ENCODE assay signal across 14 mouse cellular contexts in genomic region chr19:57817736-57818135, GRCm38 (mm10).
"Had no signal": no experiment of that assay in that cellular context is flagged by ENCODE, and none has a peak within 500 bp of the region (broad histone marks: within the 10 kb centered on the region; RNA-seq: fewer than 3 reads in every experiment).

No protein-coding gene starts in this region.

- H3K4me1 ChIP-seq: limb, embryonic 15.5 days; liver, embryonic 12.5 days; lung, embryonic 15.5 days; midbrain, embryonic 12.5 days had no signal

- H3K9ac ChIP-seq: limb, embryonic 15.5 days; liver, embryonic 12.5 days; lung, embryonic 15.5 days; midbrain, embryonic 12.5 days; neural tube, embryonic 15.5 days had no signal

- DNase-seq: kidney, adult 2 months; kidney, postnatal 36 days; left cerebral cortex, postnatal 4 days; lung, postnatal 14 days; right cerebral cortex, postnatal 4 days; spleen, adult 18-20 months; thymus, adult 18-20 months; thymus, postnatal 14 days had no signal

- H3K9me3 ChIP-seq: limb, embryonic 15.5 days; liver, embryonic 12.5 days; lung, embryonic 15.5 days; midbrain, embryonic 12.5 days; neural tube, embryonic 15.5 days had no signal

- ATAC-seq: liver, embryonic 12.5 days had no signal

- H3K27ac ChIP-seq: limb, embryonic 15.5 days; liver, embryonic 12.5 days; lung, embryonic 15.5 days; midbrain, embryonic 12.5 days; neural tube, embryonic 15.5 days had no signal

- H3K27me3 ChIP-seq: limb, embryonic 15.5 days; liver, embryonic 12.5 days; lung, embryonic 15.5 days; midbrain, embryonic 12.5 days; neural tube, embryonic 15.5 days had no signal

- H3K4me2 ChIP-seq: limb, embryonic 15.5 days; liver, embryonic 12.5 days; lung, embryonic 15.5 days; midbrain, embryonic 12.5 days; neural tube, embryonic 15.5 days had no signal

- H3K4me3 ChIP-seq: limb, embryonic 15.5 days; liver, embryonic 12.5 days; lung, embryonic 15.5 days; midbrain, embryonic 12.5 days; myocyte; neural tube, embryonic 15.5 days had no signal

- H3K36me3 ChIP-seq: limb, embryonic 15.5 days; liver, embryonic 12.5 days; lung, embryonic 15.5 days; midbrain, embryonic 12.5 days; neural tube, embryonic 15.5 days had no signal
